Mouse (Mus musculus) spleen, adult 2 months (tissue): ENCODE measurements around the gene Anks6. TPM values are rescaled to one million over a fixed set of nuclear protein-coding genes. Genes with fewer than 3 reads are reported as not detected.
"Not testable (repeated sequence)": the region's sequence is repeated elsewhere in the genome, so short reads cannot be mapped to it uniquely, and the experiment has no call there.

Experiments
- DNase-seq, 2 experiments: peaks; one replicate each; pipeline versions ENCODE4 v3.0.0 to v3.0.0-alpha.2; 2012 to 2021; ENCODE audit warnings: low spot score in 2 of 2, low read depth in 1 of 2
- H3K27ac ChIP-seq: fragments of 200-500 bp; 2 replicates; pipeline ENCODE4 v1.5.1; 2012; ENCODE audit warnings: low read length, inconsistent platforms; ENCODE audit not compliant: insufficient read depth
- H3K27me3 ChIP-seq: fragments of 200-500 bp; 2 replicates; pipeline ENCODE4 v1.6.1; 2012; ENCODE audit warnings: mild to moderate bottlenecking, moderate library complexity, low read length, inconsistent platforms; ENCODE audit not compliant: control insufficient read depth, insufficient read depth
- H3K36me3 ChIP-seq: fragments of 200-500 bp; 2 replicates; pipeline ENCODE4 v1.6.1; 2012; ENCODE audit warnings: mild to moderate bottlenecking, low read length, inconsistent platforms; ENCODE audit not compliant: control insufficient read depth, insufficient read depth
- H3K4me1 ChIP-seq: fragments of 200-500 bp; 2 replicates; pipeline ENCODE4 v1.6.1; 2011; ENCODE audit warnings: inconsistent platforms; ENCODE audit not compliant: control insufficient read depth, insufficient read depth, insufficient read length
- H3K4me3 ChIP-seq: fragments of 200-500 bp; 2 replicates; pipeline ENCODE4 v1.5.1; 2011; ENCODE audit warnings: mild to moderate bottlenecking, inconsistent platforms; ENCODE audit not compliant: insufficient read depth, insufficient read length; ENCODE audit errors: extremely low read depth
- CTCF ChIP-seq: fragments of 200-500 bp; IDR thresholded peaks from 2 replicates; pipeline ENCODE4 v1.5.1; 2011; ENCODE audit warnings: mild to moderate bottlenecking, inconsistent platforms; ENCODE audit not compliant: insufficient read depth, insufficient read length, insufficient replicate concordance; ENCODE audit errors: extremely low read depth
- POLR2A ChIP-seq: fragments of 200-500 bp; IDR thresholded peaks from 2 replicates; pipeline ENCODE4 v1.6.1; 2011; ENCODE audit warnings: low read depth, low read length, inconsistent platforms
- WGBS: fragments of 180-500 bp; shearing (Covaris S2); methylation state at CpG from one replicate; pipeline ENCODE4 v1.1.7; 2018; 5-methylcytosine and 5-hydroxymethylcytosine counted together
- polyA plus RNA-seq: library from polyadenylated mRNA; depleted of rRNA; stranded (reverse); fragments of >200 nt; gene quantifications from 2 replicates; pipeline ENCODE4 v1.2.3, GENCODE M21; 2012

Anks6 gene
- polyA plus RNA-seq, 1 experiment: 1.5 TPM

DNA sequence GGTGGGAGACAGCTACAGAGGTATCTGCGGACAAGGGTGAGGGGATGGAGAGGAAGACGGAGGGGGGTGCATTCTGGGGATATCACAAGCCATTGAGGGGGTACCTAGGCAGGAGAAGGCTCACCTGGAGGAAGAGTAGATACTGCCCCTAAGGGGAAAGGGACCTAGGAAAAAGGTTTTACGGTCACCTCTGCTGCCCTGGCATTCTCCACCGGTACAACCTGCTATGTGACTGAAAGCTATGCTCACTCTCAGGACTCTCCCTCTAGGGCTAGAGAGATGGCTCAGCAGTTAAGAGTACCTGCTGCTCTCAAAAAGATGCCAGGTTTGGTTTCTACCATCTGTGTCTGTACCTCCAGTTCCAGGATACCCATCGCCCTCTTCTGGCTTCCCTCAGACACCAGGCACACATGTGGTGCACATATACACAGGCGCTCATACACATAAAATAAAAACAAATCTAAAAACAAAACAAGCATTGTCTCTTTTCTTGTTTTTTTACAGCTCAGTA is 1.6 kb downstream of the Anks6 start:
- Histone ChIP-seq H3K36me3 (no peaks in the 10 kb centered on the region), H3K27me3 (peaks cover 9% of the 10 kb centered on the region), H3K27ac (no peak overlapping the region), H3K4me3 (no peak overlapping the region), H3K4me1 (peaks cover 4% of the 10 kb centered on the region; the same call in 1 of the 2 replicates)
- TF ChIP-seq POLR2A: no peak
- no peak for DNase-seq
- 96% methylated on average over 6 of the region's 6 CpGs for WGBS

DNA sequence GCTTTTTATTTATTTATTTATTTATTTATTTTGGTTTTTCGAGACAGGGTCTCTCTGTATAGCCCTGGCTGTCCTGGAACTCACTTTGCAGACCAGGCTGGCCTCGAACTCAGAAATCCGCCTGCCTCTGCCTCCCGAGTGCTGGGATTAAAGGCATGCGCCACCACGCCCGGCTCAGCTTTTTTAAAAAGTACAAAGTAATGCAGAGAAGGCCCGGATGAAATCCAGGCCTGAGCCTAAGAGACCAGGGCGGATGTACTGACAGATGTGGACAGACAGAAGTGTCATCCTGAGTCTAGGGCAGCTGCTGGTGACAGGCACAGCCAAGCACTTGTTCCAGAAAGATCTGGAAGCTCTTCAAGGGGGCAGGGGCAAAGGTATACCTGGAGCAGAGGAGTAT is 2.1 kb downstream of the Anks6 start:
- not testable (repeated sequence) for H3K27me3 ChIP-seq, H3K27ac ChIP-seq, H3K4me1 ChIP-seq, DNase-seq, H3K4me3 ChIP-seq, H3K36me3 ChIP-seq
- 86% methylated on average over 9 of the region's 9 CpGs for WGBS

DNA sequence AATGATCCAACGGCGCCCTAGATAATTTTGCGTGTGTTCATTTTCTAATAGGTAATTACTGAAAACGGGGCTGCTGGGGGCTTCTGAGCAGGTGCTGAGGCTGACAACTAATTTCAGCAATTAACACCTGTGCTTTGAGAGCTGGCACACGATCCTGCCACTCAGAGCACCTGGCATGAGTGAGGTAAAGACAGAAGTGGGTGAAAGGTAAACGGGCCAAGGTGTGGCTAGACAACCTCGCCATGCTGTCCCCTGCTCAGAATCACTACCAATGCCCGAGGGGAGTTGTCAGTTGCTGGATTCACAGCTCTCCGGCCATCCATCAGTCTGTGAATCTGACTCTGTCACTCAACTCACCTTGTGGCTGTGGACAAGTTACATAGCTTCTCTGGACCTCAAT is 5.3 kb downstream of the Anks6 start:
- peaks cover 5% of the 10 kb centered on the region for H3K27me3 ChIP-seq
- WGBS: 81% methylated on average over 9 of the region's 9 CpGs
- TF ChIP-seq CTCF: no peak
- TF ChIP-seq POLR2A: no peak
- H3K4me1 ChIP-seq: peaks cover 2% of the 10 kb centered on the region; the same call in 1 of the 2 replicates
- DNase-seq: no peak
- no peak overlapping the region for H3K4me3 ChIP-seq
- H3K36me3 ChIP-seq: no peaks in the 10 kb centered on the region
- no peak overlapping the region for H3K27ac ChIP-seq

DNA sequence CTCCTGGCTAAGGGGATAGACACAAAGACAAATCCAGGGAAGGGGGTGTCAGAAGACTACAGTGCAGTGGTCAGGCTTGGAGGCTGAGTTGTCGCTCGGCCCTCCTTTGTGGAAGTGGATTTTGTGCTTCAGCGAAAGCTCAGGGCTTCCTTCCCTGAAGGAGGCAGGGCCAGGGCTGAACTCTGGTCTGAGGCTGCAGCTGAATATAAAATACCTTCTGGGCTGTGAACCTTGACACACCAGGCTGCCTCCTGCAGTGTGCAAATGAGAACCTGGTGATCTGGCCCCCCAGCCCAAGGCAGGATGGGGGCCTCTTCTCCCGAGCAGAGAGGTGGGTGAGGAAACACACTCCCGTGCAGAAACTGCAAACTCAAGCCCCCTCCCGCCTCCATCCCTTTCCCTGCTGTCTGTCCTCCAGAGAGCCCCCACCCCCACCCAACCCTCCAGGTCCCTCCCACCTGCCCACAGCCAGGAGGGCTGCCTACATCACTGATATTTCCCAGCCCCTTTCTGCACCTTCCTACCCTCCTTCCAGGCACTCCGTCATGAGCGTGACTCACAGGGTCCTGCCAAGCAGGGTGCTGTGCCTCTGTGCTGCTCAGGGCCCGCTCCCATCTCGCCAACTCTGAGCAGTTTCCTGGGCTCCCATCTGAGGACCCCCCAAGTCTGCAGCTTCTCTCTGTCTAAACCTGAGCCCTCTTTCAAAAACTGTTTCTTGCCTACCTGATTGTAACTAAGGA is 6.4 kb downstream of the Anks6 start:
- H3K4me3 ChIP-seq: no peak overlapping the region
- H3K27me3 ChIP-seq: peaks cover 2% of the 10 kb centered on the region; the same call in 1 of the 2 replicates
- H3K4me1 ChIP-seq: no peaks in the 10 kb centered on the region
- no peak overlapping the region for H3K27ac ChIP-seq
- no peak for TF ChIP-seq CTCF
- no peak for TF ChIP-seq POLR2A
- H3K36me3 ChIP-seq: no peaks in the 10 kb centered on the region
- 71% methylated on average over 10 of the region's 10 CpGs for WGBS
- no peak for DNase-seq

DNA sequence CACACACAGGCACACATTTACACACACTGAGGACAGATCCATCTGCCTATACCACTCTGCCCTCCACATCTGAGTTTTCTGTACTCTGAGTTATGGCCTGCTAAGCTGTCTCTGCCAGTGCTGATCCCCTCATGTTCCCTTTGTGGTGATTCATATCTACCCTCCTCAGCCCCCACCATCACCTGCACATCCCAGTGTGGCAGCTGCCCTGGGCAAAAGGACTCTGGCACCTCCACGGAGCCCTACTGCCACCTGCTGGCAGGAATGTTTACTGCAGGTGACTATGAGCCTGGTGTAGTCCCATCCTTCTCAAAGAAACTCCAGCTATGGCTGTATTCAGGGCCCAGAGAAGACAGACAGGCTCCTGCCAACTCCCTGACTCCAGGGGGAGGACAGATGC is 7.1 kb downstream of the Anks6 start:
- 0% methylated on average over 1 of the region's 1 CpGs for WGBS

DNA sequence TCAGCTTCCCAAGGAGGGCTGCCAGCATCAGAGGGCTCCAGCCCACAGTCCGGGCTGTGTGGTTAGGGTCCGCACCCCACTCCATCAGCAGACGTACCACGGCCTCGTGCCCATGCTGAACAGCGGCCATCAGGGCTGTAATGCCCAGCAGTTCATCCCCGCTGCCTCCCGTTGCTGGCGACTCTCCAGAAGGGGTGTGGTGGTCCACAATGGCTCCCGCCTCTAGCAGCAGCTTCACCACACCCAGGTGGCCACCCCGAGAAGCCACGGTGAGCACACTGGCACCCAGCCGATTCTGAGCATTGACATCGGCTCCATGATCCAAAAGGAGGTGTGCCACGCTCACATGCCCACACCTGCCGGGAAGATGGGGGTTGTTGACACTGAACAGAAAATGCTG is 8.0 kb downstream of the Anks6 start:
- no peak overlapping the region for H3K27ac ChIP-seq
- H3K36me3 ChIP-seq: no peaks in the 10 kb centered on the region
- no peak overlapping the region for H3K4me3 ChIP-seq
- H3K27me3 ChIP-seq: no peaks in the 10 kb centered on the region
- DNase-seq: no peak
- TF ChIP-seq POLR2A: no peak
- TF ChIP-seq CTCF: no peak
- no peaks in the 10 kb centered on the region for H3K4me1 ChIP-seq
- 92% methylated on average over 16 of the region's 16 CpGs for WGBS

More for the DNA sequence above, 7.1 kb downstream of the Anks6 start:
- peak in 1 of 2 experiments; percentile 66 for DNase-seq
- H3K4me1 ChIP-seq: no peaks in the 10 kb centered on the region
- TF ChIP-seq CTCF (peak; percentile 87; the same call in 1 of the 2 replicates), POLR2A (no peak)
- H3K27me3 ChIP-seq: no peaks in the 10 kb centered on the region
- no peaks in the 10 kb centered on the region for H3K36me3 ChIP-seq
- no peak overlapping the region for H3K4me3 ChIP-seq
- H3K27ac ChIP-seq: no peak overlapping the region

DNA sequence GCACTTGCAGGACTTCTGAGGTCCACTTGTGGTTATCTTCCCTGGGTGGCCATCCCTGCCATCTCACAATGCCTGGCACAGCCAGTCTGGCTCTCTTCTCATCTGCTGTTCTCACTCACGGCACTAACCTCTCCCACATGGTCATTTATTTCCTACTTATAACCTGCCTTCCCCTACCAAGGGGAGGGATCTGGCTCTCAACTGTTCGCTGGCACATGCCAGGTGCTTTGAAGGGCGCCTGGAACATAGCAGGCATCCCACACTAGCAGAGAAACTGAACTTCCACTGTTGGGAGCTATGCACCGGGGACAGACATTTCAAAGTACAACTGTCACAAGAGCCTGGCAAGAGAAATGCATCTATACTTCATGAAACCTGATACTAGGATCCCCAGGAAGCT is 9.5 kb downstream of the Anks6 start:
- no peaks in the 10 kb centered on the region for H3K27me3 ChIP-seq
- H3K36me3 ChIP-seq: no peaks in the 10 kb centered on the region
- TF ChIP-seq CTCF: no peak
- TF ChIP-seq POLR2A: no peak
- H3K4me1 ChIP-seq: no peaks in the 10 kb centered on the region
- no peak for DNase-seq
- H3K4me3 ChIP-seq: no peak overlapping the region
- WGBS: 85% methylated on average over 4 of the region's 4 CpGs
- no peak overlapping the region for H3K27ac ChIP-seq
